Mouse (Mus musculus) stomach, embryonic 15.5 days (tissue): Measurements from ENCODE around the gene Cox4i1. TPM values are rescaled to one million over a fixed set of nuclear protein-coding genes. Genes with fewer than 3 reads are reported as not detected.

Experiments used
- ATAC-seq: fragments of 200-750 bp; cut with Nextera tagmentation; 2 replicates; pipeline ENCODE4 v1.8.0; 2017; ENCODE audit warnings: low read depth, moderate number of reproducible peaks, moderate TSS enrichment; ENCODE audit not compliant: insufficient read depth, low FRiP score
- H3K27ac ChIP-seq: fragments of 300-500 bp; sonication (generic); 2 replicates; pipeline ENCODE4 v1.5.1; 2015; ENCODE audit warnings: mild to moderate bottlenecking, inconsistent platforms
- H3K27me3 ChIP-seq: fragments of 300-500 bp; sonication (generic); replicated peaks from 2 replicates; pipeline ENCODE4 v1.6.1; 2015; ENCODE audit warnings: inconsistent platforms
- H3K36me3 ChIP-seq: fragments of 300-500 bp; sonication (generic); 2 replicates; pipeline ENCODE4 v1.6.1; 2015; ENCODE audit warnings: inconsistent platforms
- H3K4me1 ChIP-seq: fragments of 300-500 bp; sonication (generic); 2 replicates; pipeline ENCODE4 v1.6.1; 2015; ENCODE audit warnings: inconsistent platforms
- H3K4me2 ChIP-seq: fragments of 300-500 bp; sonication (generic); 2 replicates; pipeline ENCODE4 v1.6.1; 2015; ENCODE audit warnings: mild to moderate bottlenecking, inconsistent platforms
- H3K4me3 ChIP-seq: fragments of 300-500 bp; sonication (generic); replicated peaks from 2 replicates; pipeline ENCODE4 v1.5.1; 2015; ENCODE audit warnings: inconsistent platforms
- H3K9ac ChIP-seq: fragments of 300-500 bp; sonication (generic); 2 replicates; pipeline ENCODE4 v1.6.1; 2015; ENCODE audit warnings: inconsistent platforms
- H3K9me3 ChIP-seq: fragments of 300-500 bp; sonication (generic); 2 replicates; pipeline ENCODE4 v1.6.1; 2016; ENCODE audit warnings: inconsistent platforms
- WGBS: fragments of 180-500 bp; shearing (Covaris S2); methylation state at CpG from one replicate; pipeline ENCODE4 v1.1.7; 2015; 5-methylcytosine and 5-hydroxymethylcytosine counted together
- polyA plus RNA-seq: library from polyadenylated mRNA; unstranded; fragments of >200 nt; fragmentation: Nextera tagmentation; extraction: Ambion mirVana; gene quantifications from 2 replicates; pipeline ENCODE4 v1.2.1, GENCODE M21; 2015

Cox4i1 gene
- polyA plus RNA-seq, 1 experiment from 2014 or later, result 1,112 TPM

GRCm38 (mm10) chr8:120632969-120633664 is 34.9 kb upstream of the Cox4i1 start:
- Histone ChIP-seq H3K27ac (no peak overlapping the region), H3K27me3 (0 out of 2 replicates have a peak, but pooled peaks cover 2% of the 10 kb centered on the region), H3K9ac (no peak overlapping the region), H3K9me3 (no peaks in the 10 kb centered on the region), H3K4me3 (peak overlapping the region; percentile 58), H3K4me2 (peak overlapping the region; percentile 98), H3K4me1 (peaks cover 7% of the 10 kb centered on the region), H3K36me3 (no peaks in the 10 kb centered on the region)
- 39% methylated on average over 17 of the region's 17 CpGs for WGBS
- ATAC-seq, result no peak

GRCm38 (mm10) chr8:120633665-120634271 is 34.3 kb upstream of the Cox4i1 start:
- ATAC-seq, result peak; percentile 28; the same call in 1 of the 2 replicates
- H3K4me3 ChIP-seq, result peak overlapping the region; percentile 58
- 0 out of 2 replicates have a peak, but pooled peaks cover 2% of the 10 kb centered on the region for H3K27me3 ChIP-seq
- no peaks in the 10 kb centered on the region for H3K36me3 ChIP-seq
- no peaks in the 10 kb centered on the region for H3K9me3 ChIP-seq
- peak overlapping the region; percentile 47 for H3K9ac ChIP-seq
- no peak overlapping the region for H3K27ac ChIP-seq
- peaks cover 7% of the 10 kb centered on the region for H3K4me1 ChIP-seq
- H3K4me2 ChIP-seq, result peak overlapping the region; percentile 98
- WGBS, result 2% methylated on average over 44 of the region's 44 CpGs

- H3K4me3 ChIP-seq, result peak overlapping the region; percentile 58
- under 1% methylated on average over 41 of the region's 42 CpGs for WGBS
These were observed 33.6 kb upstream of the Cox4i1 start for GRCm38 (mm10) chr8:120634329-120634839.

DNA sequence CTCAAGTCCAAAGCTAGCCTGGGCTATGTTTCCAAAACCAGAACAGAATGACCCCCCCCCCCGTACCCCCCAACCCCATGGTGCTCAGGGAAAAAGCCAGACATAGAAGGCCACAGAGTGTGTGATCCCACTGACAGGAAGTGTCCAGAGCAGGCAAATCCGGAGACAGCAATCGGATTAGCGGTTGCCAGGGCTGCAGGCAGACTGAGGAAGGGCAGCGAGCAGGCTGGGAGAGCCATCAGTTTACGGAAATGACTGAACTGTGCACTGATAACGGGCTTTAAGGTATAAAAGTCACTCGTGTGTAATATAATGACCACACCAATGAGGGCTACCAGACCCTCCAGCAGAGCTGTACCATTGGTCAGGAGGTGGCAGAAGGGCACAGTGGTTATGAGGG is 26.8 kb upstream of the Cox4i1 start:
- Histone ChIP-seq H3K4me3 (no peak overlapping the region), H3K9me3 (no peaks in the 10 kb centered on the region), H3K4me1 (no peaks in the 10 kb centered on the region; the same call in 1 of the 2 replicates), H3K36me3 (no peaks in the 10 kb centered on the region), H3K9ac (no peak overlapping the region), H3K4me2 (no peak overlapping the region), H3K27ac (no peak overlapping the region), H3K27me3 (0 out of 2 replicates have a peak, but pooled peaks cover under 1% of the 10 kb centered on the region)
- 25% methylated on average over 8 of the region's 8 CpGs for WGBS
- ATAC-seq, result peak; percentile 28; the same call in 1 of the 2 replicates

More at GRCm38 (mm10) chr8:120634329-120634839, 33.6 kb upstream of the Cox4i1 start:
- Histone ChIP-seq H3K4me2 (peak overlapping the region; percentile 98), H3K9me3 (no peaks in the 10 kb centered on the region), H3K4me1 (peaks cover 7% of the 10 kb centered on the region), H3K27me3 (0 out of 2 replicates have a peak, but pooled peaks cover 2% of the 10 kb centered on the region), H3K36me3 (no peaks in the 10 kb centered on the region), H3K27ac (no peak overlapping the region), H3K9ac (peak overlapping the region; percentile 47)
- peak; percentile 76 for ATAC-seq

DNA sequence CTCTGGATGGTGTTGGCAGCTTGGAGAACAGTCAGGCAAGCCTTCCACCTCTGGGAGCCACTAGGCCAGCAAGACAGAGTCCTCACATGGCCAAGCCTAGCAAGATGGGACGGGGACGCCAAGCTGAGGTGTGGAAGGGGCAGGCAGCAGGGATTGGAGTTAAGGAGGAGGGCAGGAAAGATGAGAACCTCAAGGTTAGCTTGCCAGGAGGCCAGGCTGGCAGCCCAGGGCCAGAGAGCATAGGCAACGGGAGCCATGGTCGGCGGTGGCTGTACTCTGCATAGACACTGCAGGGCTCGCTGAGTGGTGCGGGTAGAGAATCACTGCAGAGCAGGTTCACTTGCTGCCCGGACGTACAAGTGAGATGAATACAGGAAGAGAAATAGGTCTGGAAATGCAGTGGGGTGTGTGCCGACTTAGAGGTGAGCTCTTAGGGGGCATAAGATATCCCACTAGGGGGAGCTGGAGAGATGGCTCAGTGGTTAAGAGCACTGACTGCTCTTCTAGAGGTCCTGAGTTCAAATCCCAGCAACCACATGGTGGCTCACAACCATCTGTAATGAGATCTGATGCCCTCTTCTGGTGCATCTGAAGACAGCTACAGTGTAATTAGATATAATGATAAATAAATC is 25.9 kb upstream of the Cox4i1 start:
- no peak overlapping the region for H3K4me3 ChIP-seq
- no peaks in the 10 kb centered on the region for H3K36me3 ChIP-seq
- no peak overlapping the region for H3K4me2 ChIP-seq
- no peak for ATAC-seq
- H3K9me3 ChIP-seq, result no peaks in the 10 kb centered on the region
- H3K4me1 ChIP-seq, result no peaks in the 10 kb centered on the region; the same call in 1 of the 2 replicates
- H3K27me3 ChIP-seq, result no peaks in the 10 kb centered on the region
- WGBS, result 79% methylated on average over 10 of the region's 10 CpGs
- no peak overlapping the region for H3K27ac ChIP-seq
- H3K9ac ChIP-seq, result no peak overlapping the region

DNA sequence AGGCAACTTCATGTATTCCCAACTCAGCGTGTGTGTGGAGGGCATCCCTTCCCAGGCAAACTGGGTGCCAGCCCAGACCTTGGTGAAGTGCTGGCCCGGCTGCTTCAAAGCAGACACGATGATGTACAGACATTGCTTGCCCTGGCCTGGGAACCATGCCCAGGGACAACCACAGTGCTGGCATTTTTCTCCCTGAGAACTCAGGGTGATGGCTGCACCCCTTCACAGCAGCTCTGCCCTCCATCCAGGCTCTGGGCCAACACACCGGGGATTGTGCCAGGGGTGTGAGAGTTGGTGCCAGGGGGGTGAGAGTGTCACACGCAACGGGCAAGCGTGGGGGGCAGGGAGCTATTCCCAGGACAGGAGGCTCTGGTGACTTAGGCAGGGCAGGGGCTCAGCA is 23.4 kb upstream of the Cox4i1 start:
- no peak overlapping the region for H3K9ac ChIP-seq
- H3K9me3 ChIP-seq, result no peaks in the 10 kb centered on the region
- WGBS, result 76% methylated on average over 7 of the region's 7 CpGs
- H3K27me3 ChIP-seq, result no peaks in the 10 kb centered on the region
- ATAC-seq, result no peak
- H3K27ac ChIP-seq, result no peak overlapping the region
- no peak overlapping the region for H3K4me2 ChIP-seq
- no peaks in the 10 kb centered on the region for H3K36me3 ChIP-seq
- H3K4me3 ChIP-seq, result no peak overlapping the region
- H3K4me1 ChIP-seq, result no peaks in the 10 kb centered on the region; the same call in 1 of the 2 replicates

GRCm38 (mm10) chr8:120647532-120647931 is 20.5 kb upstream of the Cox4i1 start, which contains the start of gene 1190005I06Rik:
TSS of gene 1190005I06Rik (minus strand) at chr8:120647632.
- no peak within 1 kb of the TSS for H3K4me3 ChIP-seq
- no peaks in the 10 kb centered on the region for H3K27me3 ChIP-seq
- no peak within 1 kb of the TSS for H3K9ac ChIP-seq
- H3K4me2 ChIP-seq, result no peak within 1 kb of the TSS
- no peaks in the 10 kb centered on the region; the same call in 1 of the 2 replicates for H3K4me1 ChIP-seq
- 57% methylated on average over 7 of the region's 7 CpGs for WGBS
- no peaks in the 10 kb centered on the region for H3K9me3 ChIP-seq
- no peaks in the 10 kb centered on the region for H3K36me3 ChIP-seq
- ATAC-seq, result no peak
- H3K27ac ChIP-seq, result no peak within 1 kb of the TSS

GRCm38 (mm10) chr8:120656322-120657052 is 11.5 kb upstream of the Cox4i1 start:
- H3K36me3 ChIP-seq, result peaks cover 41% of the 10 kb centered on the region

DNA sequence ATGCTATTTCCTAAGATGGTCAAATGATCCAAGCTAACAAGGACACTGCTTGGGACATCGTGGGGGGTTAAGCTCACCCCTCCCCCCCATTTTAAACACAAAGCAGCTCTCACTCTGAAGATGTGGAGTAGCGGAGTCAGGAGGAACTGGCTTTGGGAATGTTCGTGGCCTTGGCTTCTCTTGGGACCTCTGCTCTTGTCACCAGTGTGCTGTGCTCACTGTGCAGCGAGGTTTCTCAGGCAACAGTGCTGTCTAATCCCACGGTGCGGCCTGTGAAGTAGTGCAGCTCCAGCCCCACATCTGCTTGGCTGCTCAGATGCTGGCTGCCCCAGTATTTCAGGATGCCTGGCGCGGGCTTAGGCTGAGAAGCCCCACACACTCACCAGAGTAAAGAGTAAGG is 10.6 kb upstream of the Cox4i1 start:
- WGBS, result 83% methylated on average over 8 of the region's 8 CpGs
- Histone ChIP-seq H3K27me3 (no peaks in the 10 kb centered on the region), H3K36me3 (peaks cover 41% of the 10 kb centered on the region), H3K4me3 (no peak overlapping the region), H3K4me1 (no peaks in the 10 kb centered on the region), H3K27ac (no peak overlapping the region), H3K9me3 (no peaks in the 10 kb centered on the region), H3K9ac (no peak overlapping the region), H3K4me2 (no peak overlapping the region)
- no peak for ATAC-seq

More at GRCm38 (mm10) chr8:120656322-120657052, 11.5 kb upstream of the Cox4i1 start:
- Histone ChIP-seq H3K9ac (no peak overlapping the region), H3K9me3 (no peaks in the 10 kb centered on the region), H3K4me1 (no peaks in the 10 kb centered on the region), H3K27ac (no peak overlapping the region), H3K4me2 (no peak overlapping the region), H3K4me3 (no peak overlapping the region), H3K27me3 (no peaks in the 10 kb centered on the region)
- WGBS, result 87% methylated on average over 7 of the region's 7 CpGs
- no peak for ATAC-seq

GRCm38 (mm10) chr8:120664566-120664965 is 3.5 kb upstream of the Cox4i1 start:
- H3K27ac ChIP-seq, result no peak overlapping the region
- H3K4me3 ChIP-seq, result no peak overlapping the region
- peaks cover 35% of the 10 kb centered on the region for H3K4me1 ChIP-seq
- peaks cover 4% of the 10 kb centered on the region; the same call in 1 of the 2 replicates for H3K36me3 ChIP-seq
- no peaks in the 10 kb centered on the region for H3K9me3 ChIP-seq
- no peak for ATAC-seq
- no peaks in the 10 kb centered on the region for H3K27me3 ChIP-seq
- H3K9ac ChIP-seq, result no peak overlapping the region
- 75% methylated on average over 6 of the region's 6 CpGs for WGBS
- no peak overlapping the region for H3K4me2 ChIP-seq

- H3K9ac ChIP-seq, result no peak overlapping the region
- WGBS, result 74% methylated on average over 3 of the region's 3 CpGs
These were observed 2.1 kb upstream of the Cox4i1 start for GRCm38 (mm10) chr8:120665726-120666455.

More at GRCm38 (mm10) chr8:120665726-120666455, 2.1 kb upstream of the Cox4i1 start:
- H3K27me3 ChIP-seq, result no peaks in the 10 kb centered on the region
- no peak for ATAC-seq
- H3K27ac ChIP-seq, result no peak overlapping the region
- H3K4me2 ChIP-seq, result peak overlapping the region; percentile 66
- peak overlapping the region; percentile 97; the same call in 1 of the 2 replicates for H3K4me3 ChIP-seq
- peaks cover 11% of the 10 kb centered on the region for H3K36me3 ChIP-seq
- H3K9me3 ChIP-seq, result no peaks in the 10 kb centered on the region
- peaks cover 44% of the 10 kb centered on the region for H3K4me1 ChIP-seq
